Mouse (Mus musculus) midbrain, embryonic 12.5 days (tissue): ENCODE results near the gene Krtap10-4. TPM values are rescaled to one million over a fixed set of nuclear protein-coding genes. Genes with fewer than 3 reads are reported as not detected.

Source experiments
- ATAC-seq: fragments of 200-750 bp; cut with Nextera tagmentation; 2 replicates; pipeline ENCODE4 v1.8.0; 2017; ENCODE audit warnings: low read depth, moderate TSS enrichment, moderate library complexity; ENCODE audit not compliant: low FRiP score
- H3K27ac ChIP-seq: fragments of 300-500 bp; sonication (generic); replicated peaks from 2 replicates; pipeline ENCODE4 v1.5.1; 2016; ENCODE audit warnings: mild to moderate bottlenecking
- H3K27me3 ChIP-seq: fragments of 300-500 bp; sonication (generic); 2 replicates; pipeline ENCODE4 v1.6.1; 2016; ENCODE audit warnings: mild to moderate bottlenecking
- H3K36me3 ChIP-seq: fragments of 300-500 bp; sonication (generic); 2 replicates; pipeline ENCODE4 v1.6.1; 2016
- H3K4me1 ChIP-seq: fragments of 300-500 bp; sonication (generic); 2 replicates; pipeline ENCODE4 v1.6.1; 2016
- H3K4me2 ChIP-seq: fragments of 300-500 bp; sonication (generic); replicated peaks from 2 replicates; pipeline ENCODE4 v1.6.1; 2016; ENCODE audit warnings: mild to moderate bottlenecking, moderate library complexity
- H3K4me3 ChIP-seq: fragments of 300-500 bp; sonication (generic); 2 replicates; pipeline ENCODE4 v1.5.1; 2016; ENCODE audit warnings: mild to moderate bottlenecking
- H3K9ac ChIP-seq: fragments of 300-500 bp; sonication (generic); replicated peaks from 2 replicates; pipeline ENCODE4 v1.6.1; 2016; ENCODE audit warnings: mild to moderate bottlenecking, moderate library complexity
- H3K9me3 ChIP-seq: fragments of 300-500 bp; sonication (generic); 2 replicates; pipeline ENCODE4 v1.6.1; 2016; ENCODE audit warnings: mild to moderate bottlenecking
- WGBS: fragments of 180-500 bp; shearing (Covaris S2); methylation state at CpG from one replicate; pipeline ENCODE4 v1.1.7; 2016; 5-methylcytosine and 5-hydroxymethylcytosine counted together
- polyA plus RNA-seq: library from polyadenylated mRNA; unstranded; fragments of >200 nt; fragmentation: Nextera tagmentation; extraction: Ambion mirVana; gene quantifications from 2 replicates; pipeline ENCODE4 v1.2.1, GENCODE M21; 2016

Gene Krtap10-4
- polyA plus RNA-seq: not detected in 2 replicates

DNA sequence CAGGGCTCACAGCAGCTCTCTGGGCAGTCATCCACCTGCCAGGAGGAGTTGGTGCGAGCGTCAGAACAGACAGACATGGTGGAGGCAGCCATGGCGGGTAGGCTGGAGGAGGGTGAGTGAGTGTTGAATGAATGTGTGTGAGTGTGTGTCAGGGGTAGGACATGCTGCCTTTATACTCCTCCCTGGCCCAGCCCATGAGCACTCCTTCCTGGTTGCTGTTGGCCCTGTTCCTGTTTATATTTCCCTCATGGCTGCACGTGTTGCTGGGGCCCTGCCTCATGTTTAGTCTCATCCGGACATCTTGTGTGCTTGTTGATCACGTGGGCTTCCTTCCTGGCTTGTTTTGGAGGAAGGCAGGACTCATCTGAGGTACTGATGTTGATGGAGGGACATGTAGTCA lies at the start of gene Krtap10-4:
Gene Krtap10-4 (minus strand): TSS at position 145 of the 400 bp plus-strand sequence.
- Histone ChIP-seq H3K4me3 (no peak within 1 kb of the TSS), H3K4me1 (no peaks in the 10 kb centered on the region), H3K27me3 (no peaks in the 10 kb centered on the region), H3K27ac (no peak within 1 kb of the TSS), H3K36me3 (no peaks in the 10 kb centered on the region), H3K9me3 (peaks cover 3% of the 10 kb centered on the region; the same call in 1 of the 2 replicates), H3K9ac (no peak within 1 kb of the TSS), H3K4me2 (no peak within 1 kb of the TSS)
- ATAC-seq: no peak
- WGBS: 66% methylated on average over 5 of the region's 6 CpGs

DNA sequence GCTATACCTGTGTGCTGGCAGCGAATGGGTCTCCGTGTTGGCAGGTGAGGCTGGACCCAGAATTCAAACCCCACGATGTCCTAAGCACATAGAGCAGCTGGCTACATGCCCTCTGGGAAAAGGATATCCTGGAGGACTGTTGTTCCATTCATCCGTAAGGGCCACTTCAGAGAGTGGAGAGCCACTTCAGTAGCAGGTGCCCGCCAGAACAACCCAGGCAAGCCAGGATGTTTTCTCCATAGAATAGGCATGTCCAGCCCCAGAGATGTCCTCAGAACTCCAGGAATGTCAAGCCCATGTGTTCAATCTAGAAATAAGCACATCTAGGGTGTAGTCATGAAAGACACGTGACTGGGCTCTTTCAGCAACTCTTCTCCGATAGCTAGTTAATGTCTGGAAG lies 42.8 kb upstream of the Krtap10-4 start:
- ATAC-seq: no peak
- 81% methylated on average over 7 of the region's 7 CpGs for WGBS
- Histone ChIP-seq H3K4me1 (peaks cover 3% of the 10 kb centered on the region; the same call in 1 of the 2 replicates), H3K9me3 (no peaks in the 10 kb centered on the region), H3K9ac (no peak overlapping the region), H3K36me3 (no peaks in the 10 kb centered on the region), H3K27ac (no peak overlapping the region), H3K4me3 (no peak overlapping the region), H3K4me2 (no peak overlapping the region), H3K27me3 (no peaks in the 10 kb centered on the region)

DNA sequence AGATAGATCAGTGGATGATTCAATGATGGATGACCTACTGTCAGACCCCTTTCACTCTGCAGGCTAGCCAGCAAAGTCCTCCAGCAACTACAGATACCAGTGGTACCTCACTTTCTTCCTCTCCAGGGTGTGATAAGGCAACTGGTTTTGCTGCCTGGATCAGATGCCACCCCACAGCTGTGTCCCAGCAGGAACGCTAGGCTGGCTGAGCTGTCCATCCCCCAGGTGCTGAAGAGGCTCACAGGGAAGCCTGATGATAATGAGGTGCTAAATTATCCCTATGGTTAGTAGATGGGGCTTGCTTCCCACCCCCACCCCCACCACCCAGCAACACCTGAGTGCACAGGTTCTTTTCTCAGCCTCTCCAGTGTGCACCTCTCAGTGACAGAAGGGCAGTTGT lies 40.7 kb upstream of the Krtap10-4 start:
- no peak overlapping the region for H3K9ac ChIP-seq
- 25% methylated on average over 1 of the region's 1 CpGs for WGBS

DNA sequence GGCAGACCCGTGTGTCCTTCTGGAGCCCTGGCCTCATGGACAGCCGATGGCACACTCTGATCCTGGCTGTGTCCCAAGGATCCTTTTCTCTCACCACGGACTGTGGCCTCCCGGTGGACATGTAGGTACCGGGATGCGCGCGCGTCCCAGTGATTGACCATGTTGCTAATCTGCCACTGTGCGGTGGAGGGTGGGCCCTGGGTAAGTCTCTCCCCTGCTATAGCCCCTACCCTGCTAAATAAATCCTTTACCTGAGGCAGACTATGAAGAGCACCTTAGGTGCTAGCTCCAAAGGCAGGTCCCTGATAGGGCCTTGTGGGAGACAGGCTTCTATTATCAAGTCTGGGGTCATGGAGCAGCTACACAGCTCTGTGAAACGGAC lies 37.9 kb upstream of the Krtap10-4 start:
- WGBS: 40% methylated on average over 11 of the region's 11 CpGs
- Histone ChIP-seq H3K36me3 (no peaks in the 10 kb centered on the region), H3K9ac (peak overlapping the region; percentile 15; the same call in 1 of the 2 replicates), H3K27me3 (no peaks in the 10 kb centered on the region), H3K27ac (no peak overlapping the region), H3K4me1 (peaks cover 6% of the 10 kb centered on the region; the same call in 1 of the 2 replicates), H3K4me3 (peak overlapping the region; percentile 19), H3K4me2 (peak overlapping the region; percentile 33), H3K9me3 (no peaks in the 10 kb centered on the region)
- no peak for ATAC-seq

More for the DNA sequence above, 40.7 kb upstream of the Krtap10-4 start:
- Histone ChIP-seq H3K9me3 (no peaks in the 10 kb centered on the region), H3K27me3 (no peaks in the 10 kb centered on the region), H3K4me3 (no peak overlapping the region), H3K4me1 (peaks cover 6% of the 10 kb centered on the region; the same call in 1 of the 2 replicates), H3K27ac (no peak overlapping the region), H3K36me3 (no peaks in the 10 kb centered on the region), H3K4me2 (no peak overlapping the region)
- no peak for ATAC-seq

DNA sequence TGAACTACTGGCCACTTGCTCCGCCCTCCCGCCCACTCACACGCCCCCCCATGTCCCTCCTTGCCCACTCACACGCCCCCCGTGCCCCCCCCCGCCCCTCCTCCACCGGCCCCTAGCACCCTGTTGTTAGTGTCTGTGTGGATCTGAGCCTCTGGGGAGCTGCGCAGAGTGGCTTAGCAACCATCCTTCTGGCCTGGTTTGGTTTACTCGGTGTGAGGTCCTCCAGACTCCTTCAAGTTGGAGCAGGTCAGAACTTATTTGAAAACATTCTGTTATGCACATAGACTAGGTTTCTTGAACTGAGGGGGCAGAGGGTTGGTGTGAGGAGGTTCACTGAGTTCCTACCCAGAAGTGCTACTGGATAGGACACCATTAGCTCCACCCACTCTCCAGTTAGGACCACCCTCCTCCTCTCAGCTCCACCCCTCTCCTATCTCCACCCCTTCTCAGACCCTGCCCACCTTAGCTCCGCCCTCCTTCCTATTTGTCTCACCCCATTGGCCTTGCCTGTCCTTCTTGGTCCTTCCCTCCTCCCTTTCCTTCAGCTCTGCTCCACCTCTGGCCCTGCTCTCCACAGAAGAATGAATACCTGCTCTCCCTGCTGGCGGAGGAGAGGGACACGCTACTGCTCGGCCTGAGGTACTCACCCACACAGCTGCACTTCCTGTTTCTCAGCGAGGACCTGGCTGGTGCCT lies 37.3 kb upstream of the Krtap10-4 start:
- Histone ChIP-seq H3K4me2 (peak overlapping the region; percentile 33), H3K9ac (peak overlapping the region; percentile 15; the same call in 1 of the 2 replicates), H3K9me3 (no peaks in the 10 kb centered on the region), H3K4me1 (peaks cover 6% of the 10 kb centered on the region; the same call in 1 of the 2 replicates), H3K27me3 (no peaks in the 10 kb centered on the region), H3K27ac (no peak overlapping the region), H3K36me3 (no peaks in the 10 kb centered on the region), H3K4me3 (peak overlapping the region; percentile 19)
- ATAC-seq: peak; percentile 66; the same call in 1 of the 2 replicates
- WGBS: 34% methylated on average over 14 of the region's 14 CpGs

DNA sequence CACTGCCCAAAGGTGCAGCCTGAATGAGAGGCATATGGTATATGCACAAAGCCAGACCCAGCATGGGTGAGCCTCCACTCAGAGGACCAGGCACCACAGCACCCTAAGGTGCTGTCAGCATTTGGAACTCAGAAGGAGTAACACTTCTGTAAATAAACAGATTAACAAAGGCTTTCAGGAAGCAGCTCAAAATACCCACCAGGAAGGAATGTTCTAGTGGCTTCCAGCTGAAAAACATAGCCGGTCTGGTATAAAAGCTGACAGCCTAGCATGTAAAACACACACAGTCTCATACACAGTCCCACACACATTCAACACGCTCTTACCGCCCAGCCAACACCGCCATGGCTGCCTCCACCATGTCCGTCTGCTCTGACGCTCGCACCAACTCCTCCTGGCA lies 34.8 kb upstream of the Krtap10-4 start, which contains the start of gene Gm3285:
Gene Gm3285 (plus strand): TSS at position 301 of the 400 bp plus-strand sequence.
- H3K9ac ChIP-seq: no peak within 1 kb of the TSS
- H3K4me2 ChIP-seq: no peak within 1 kb of the TSS
- no peak for ATAC-seq
- H3K36me3 ChIP-seq: no peaks in the 10 kb centered on the region
- 56% methylated on average over 7 of the region's 7 CpGs for WGBS
- H3K9me3 ChIP-seq: no peaks in the 10 kb centered on the region
- H3K4me3 ChIP-seq: no peak within 1 kb of the TSS
- no peaks in the 10 kb centered on the region for H3K27me3 ChIP-seq
- H3K27ac ChIP-seq: no peak within 1 kb of the TSS
- H3K4me1 ChIP-seq: peaks cover 6% of the 10 kb centered on the region; the same call in 1 of the 2 replicates

DNA sequence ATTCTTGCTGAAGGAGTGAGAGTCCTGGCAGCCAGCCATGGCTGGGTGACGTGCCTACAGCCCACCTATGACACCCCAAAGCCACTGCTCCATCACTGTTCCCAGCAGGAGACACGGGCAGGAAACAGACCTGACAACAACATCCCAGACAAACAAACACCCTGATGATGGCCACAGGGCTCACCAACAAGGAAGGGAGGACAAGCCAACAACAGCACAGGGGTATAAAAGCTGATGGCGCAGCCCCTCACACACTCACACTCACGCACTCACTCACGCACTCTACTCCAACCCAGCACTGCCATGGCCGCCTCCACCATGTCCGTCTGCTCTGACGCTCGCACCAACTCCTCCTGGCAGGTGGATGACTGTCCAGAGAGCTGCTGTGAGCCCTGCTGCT lies 25.7 kb upstream of the Krtap10-4 start, which contains the start of gene Gm10318:
Gene Gm10318 (plus strand): TSS at position 301 of the 400 bp plus-strand sequence.
- ATAC-seq: no peak
- no peaks in the 10 kb centered on the region for H3K36me3 ChIP-seq
- H3K4me2 ChIP-seq: no peak within 1 kb of the TSS
- no peaks in the 10 kb centered on the region for H3K9me3 ChIP-seq
- no peaks in the 10 kb centered on the region for H3K4me1 ChIP-seq
- no peaks in the 10 kb centered on the region for H3K27me3 ChIP-seq
- WGBS: 76% methylated on average over 9 of the region's 9 CpGs
- no peak within 1 kb of the TSS for H3K9ac ChIP-seq
- peak within 1 kb of the TSS; percentile 42; the same call in 1 of the 2 replicates for H3K27ac ChIP-seq
- H3K4me3 ChIP-seq: no peak within 1 kb of the TSS

DNA sequence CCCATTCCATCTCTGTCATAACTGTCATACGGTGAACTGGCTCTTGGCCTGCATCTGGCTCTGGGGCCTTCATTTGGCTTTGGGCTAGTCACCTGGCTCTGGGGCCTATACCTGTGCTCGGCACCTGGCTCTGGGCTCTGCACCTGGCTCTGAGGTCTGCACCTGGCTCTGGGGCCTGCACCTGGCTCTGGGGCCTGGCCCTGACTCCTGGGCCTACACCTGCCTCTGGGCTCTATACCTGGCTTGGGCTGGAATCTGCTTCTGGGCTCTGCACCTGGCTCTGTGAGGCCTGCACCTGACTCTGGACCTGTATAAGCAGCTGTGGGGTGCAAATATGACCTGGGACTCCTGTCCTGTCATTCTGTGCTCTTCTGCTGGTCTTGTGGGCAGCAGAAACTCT lies 20.6 kb upstream of the Krtap10-4 start:
- Histone ChIP-seq H3K36me3 (no peaks in the 10 kb centered on the region), H3K4me2 (no peak overlapping the region), H3K4me3 (no peak overlapping the region), H3K27me3 (no peaks in the 10 kb centered on the region), H3K9me3 (peaks cover 6% of the 10 kb centered on the region; the same call in 1 of the 2 replicates), H3K9ac (no peak overlapping the region), H3K4me1 (no peaks in the 10 kb centered on the region), H3K27ac (no peak overlapping the region)
- 84% methylated on average over 2 of the region's 2 CpGs for WGBS
- no peak for ATAC-seq

DNA sequence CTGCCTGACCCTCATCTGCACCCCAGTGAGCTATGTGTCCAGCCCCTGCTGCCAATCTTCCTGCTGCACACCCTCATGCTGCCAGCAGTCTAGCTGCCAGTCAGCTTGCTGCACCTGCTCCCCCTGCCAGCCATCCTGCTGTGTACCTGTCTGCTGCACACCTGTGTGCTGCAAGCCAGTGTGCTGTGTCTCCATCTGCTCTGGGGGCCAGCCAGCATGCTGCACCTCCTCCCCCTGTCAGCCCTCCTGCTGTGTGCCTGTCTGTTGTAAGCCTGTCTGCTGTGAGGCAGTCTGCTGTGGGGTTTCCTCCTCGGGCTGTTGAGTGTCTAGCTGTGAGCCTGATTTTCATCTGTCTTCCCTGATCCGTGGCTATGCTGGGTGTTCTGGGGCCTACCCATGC lies 20.1 kb upstream of the Krtap10-4 start:
- ATAC-seq: no peak
- Histone ChIP-seq H3K36me3 (no peaks in the 10 kb centered on the region), H3K4me1 (no peaks in the 10 kb centered on the region), H3K27me3 (no peaks in the 10 kb centered on the region), H3K9me3 (peaks cover 6% of the 10 kb centered on the region; the same call in 1 of the 2 replicates), H3K4me3 (no peak overlapping the region), H3K27ac (no peak overlapping the region), H3K4me2 (no peak overlapping the region), H3K9ac (no peak overlapping the region)
- WGBS: 18% methylated on average over 2 of the region's 2 CpGs

DNA sequence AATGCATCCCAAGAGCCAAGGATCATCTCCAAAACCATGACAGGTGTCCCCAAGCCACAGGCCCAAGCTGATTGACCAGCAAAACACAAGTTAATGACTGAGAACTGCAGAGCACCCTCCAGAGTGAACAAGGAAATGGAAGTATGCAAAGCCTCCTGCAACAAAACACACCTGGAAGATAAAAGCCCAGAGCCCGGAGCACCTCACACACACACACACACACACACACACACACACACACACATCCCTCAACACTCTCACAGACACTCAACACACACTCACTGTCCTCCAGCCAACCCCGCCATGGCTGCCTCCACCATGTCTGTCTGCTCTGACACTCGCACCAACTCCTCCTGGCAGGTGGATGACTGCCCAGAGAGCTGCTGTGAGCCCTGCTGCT lies 19.6 kb upstream of the Krtap10-4 start, which contains the start of gene Gm36176:
Gene Gm36176 (plus strand): TSS at position 301 of the 400 bp plus-strand sequence.
- 64% methylated on average over 2 of the region's 3 CpGs for WGBS
- ATAC-seq: no peak

DNA sequence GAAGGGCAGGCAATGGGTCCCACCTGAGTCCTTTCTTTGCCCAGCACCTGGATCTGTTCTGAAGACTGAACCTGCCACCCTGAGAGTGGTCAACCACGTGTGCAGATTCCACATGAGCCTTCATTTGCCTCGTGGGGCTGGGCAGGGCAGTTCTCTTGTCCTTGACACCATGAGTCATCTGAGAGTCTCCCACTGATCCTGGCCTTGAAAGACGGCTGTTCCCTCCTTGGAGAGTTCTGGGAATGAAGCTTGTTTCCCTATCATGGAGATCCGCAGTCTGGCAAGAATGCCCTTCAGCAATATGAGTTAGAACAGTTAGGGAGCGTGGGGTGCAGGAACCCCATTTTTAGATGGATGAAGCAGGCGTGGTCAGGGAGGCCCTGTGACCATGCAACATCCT lies 12.1 kb upstream of the Krtap10-4 start:
- Histone ChIP-seq H3K9ac (no peak overlapping the region), H3K9me3 (peaks cover 6% of the 10 kb centered on the region; the same call in 1 of the 2 replicates), H3K36me3 (no peaks in the 10 kb centered on the region), H3K27ac (no peak overlapping the region), H3K4me2 (no peak overlapping the region), H3K4me3 (no peak overlapping the region), H3K27me3 (no peaks in the 10 kb centered on the region), H3K4me1 (no peaks in the 10 kb centered on the region)
- no peak for ATAC-seq
- 82% methylated on average over 6 of the region's 6 CpGs for WGBS

More for the DNA sequence above, 19.6 kb upstream of the Krtap10-4 start, which contains the start of gene Gm36176:
- Histone ChIP-seq H3K27me3 (no peaks in the 10 kb centered on the region), H3K9ac (no peak within 1 kb of the TSS), H3K27ac (no peak within 1 kb of the TSS), H3K9me3 (peaks cover 6% of the 10 kb centered on the region; the same call in 1 of the 2 replicates), H3K36me3 (no peaks in the 10 kb centered on the region), H3K4me1 (no peaks in the 10 kb centered on the region), H3K4me3 (no peak within 1 kb of the TSS), H3K4me2 (no peak within 1 kb of the TSS)

DNA sequence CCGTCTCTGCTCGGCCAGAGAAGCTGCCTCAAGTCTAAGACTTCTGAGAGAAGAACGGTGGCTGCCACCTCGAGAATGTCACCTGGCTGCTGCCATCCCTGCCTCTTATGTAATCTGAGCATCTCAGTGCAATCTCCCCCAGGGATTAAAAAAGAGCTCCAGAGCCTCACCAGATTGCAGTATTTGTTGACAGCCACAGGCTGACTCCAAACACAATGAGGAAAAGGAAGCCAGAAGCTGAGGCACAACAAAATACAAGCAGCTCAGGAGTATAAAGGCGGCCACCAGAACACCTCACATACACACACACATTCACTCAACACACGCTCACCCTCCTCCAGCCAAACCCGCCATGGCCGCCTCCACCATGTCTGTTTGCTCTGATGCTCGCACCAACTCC lies 8.8 kb upstream of the Krtap10-4 start, which contains the start of gene Krtap10-10:
Gene Krtap10-10 (plus strand): TSS at position 301 of the 400 bp plus-strand sequence.
- no peak within 1 kb of the TSS for H3K4me3 ChIP-seq
- no peaks in the 10 kb centered on the region for H3K9me3 ChIP-seq
- H3K27ac ChIP-seq: no peak within 1 kb of the TSS
- no peaks in the 10 kb centered on the region for H3K27me3 ChIP-seq
- no peak for ATAC-seq
- no peaks in the 10 kb centered on the region for H3K4me1 ChIP-seq
- H3K4me2 ChIP-seq: no peak within 1 kb of the TSS
- WGBS: 76% methylated on average over 9 of the region's 9 CpGs
- H3K9ac ChIP-seq: no peak within 1 kb of the TSS
- no peaks in the 10 kb centered on the region for H3K36me3 ChIP-seq
